Mouse (Mus musculus) forebrain, postnatal 0 days (tissue): ENCODE measurements around the gene Gm43738. TPM values are rescaled to one million over a fixed set of nuclear protein-coding genes. Genes with fewer than 3 reads are reported as not detected.

Experiments used
- ATAC-seq: fragments of 200-750 bp; cut with Nextera tagmentation; 2 replicates; pipeline ENCODE4 v1.8.0; 2017; ENCODE audit warnings: mild to moderate bottlenecking, moderate library complexity
- DNase-seq: peaks from one replicate; pipeline ENCODE4 v3.0.0-alpha.2; 2015
- H3K27ac ChIP-seq: fragments of 300-500 bp; sonication (generic); 2 replicates; pipeline ENCODE4 v1.5.1; 2014; ENCODE audit warnings: low read depth, mild to moderate bottlenecking, antibody characterized with exemption, low read length, moderate library complexity, mixed read lengths
- H3K27me3 ChIP-seq: fragments of 300-500 bp; sonication (generic); 2 replicates; pipeline ENCODE4 v1.6.1; 2014; ENCODE audit warnings: mild to moderate bottlenecking, low read length, mixed read lengths; ENCODE audit not compliant: insufficient read depth
- H3K36me3 ChIP-seq: fragments of 300-500 bp; sonication (generic); 2 replicates; pipeline ENCODE4 v1.6.1; 2014; ENCODE audit warnings: mild to moderate bottlenecking, moderate library complexity; ENCODE audit not compliant: insufficient read depth
- H3K4me1 ChIP-seq: fragments of 300-500 bp; sonication (generic); 2 replicates; pipeline ENCODE4 v1.6.1; 2014; ENCODE audit warnings: antibody characterized with exemption; ENCODE audit not compliant: insufficient read depth
- H3K4me2 ChIP-seq: fragments of 300-500 bp; sonication (generic); 2 replicates; pipeline ENCODE4 v1.6.1; 2014; ENCODE audit warnings: low read depth, mild to moderate bottlenecking, moderate library complexity
- H3K4me3 ChIP-seq: fragments of 300-500 bp; sonication (generic); 2 replicates; pipeline ENCODE4 v1.5.1; 2014; ENCODE audit warnings: low read depth, low read length, mixed read lengths
- H3K9ac ChIP-seq: fragments of 300-500 bp; sonication (generic); 2 replicates; pipeline ENCODE4 v1.6.1; 2014; ENCODE audit warnings: mild to moderate bottlenecking
- H3K9me3 ChIP-seq: fragments of 300-500 bp; sonication (generic); 2 replicates; pipeline ENCODE4 v1.6.1; 2016; ENCODE audit warnings: low read length
- CTCF ChIP-seq: sonication (generic); IDR thresholded peaks from 2 replicates; pipeline ENCODE4 v1.5.1; 2016; ENCODE audit warnings: antibody characterized with exemption, control low read depth, low read depth
- WGBS: fragments of 180-500 bp; shearing (Covaris S2); extraction: QIAGEN DNeasy Blood & Tissue Kit; methylation state at CpG from one replicate; pipeline ENCODE4 v1.1.7; 2014; 5-methylcytosine and 5-hydroxymethylcytosine counted together
- polyA plus RNA-seq: library from polyadenylated mRNA; unstranded; fragments of >200 nt; fragmentation: Nextera tagmentation; extraction: Ambion mirVana; gene quantifications from 2 replicates; pipeline ENCODE4 v1.2.1, GENCODE M21; 2015
- total RNA-seq: library from RNA; depleted of rRNA; stranded (reverse); fragments of >200 nt; gene quantifications from 2 replicates; pipeline ENCODE4 v1.2.3, GENCODE M21; 2014

Gene Gm43738
- total and polyA plus RNA-seq, 2 experiments from 2014 or later: not detected

- WGBS: 65% methylated on average over 12 of the region's 12 CpGs
- Histone ChIP-seq H3K36me3 (peaks cover 16% of the 10 kb centered on the region), H3K4me3 (peak overlapping the region; percentile 61), H3K9me3 (no peaks in the 10 kb centered on the region), H3K27ac (0 out of 2 replicates have a peak overlapping the region, but pooled peaks have one; percentile 35), H3K9ac (no peak overlapping the region), H3K27me3 (no peaks in the 10 kb centered on the region), H3K4me1 (peaks cover 15% of the 10 kb centered on the region; the same call in 1 of the 2 replicates), H3K4me2 (peak overlapping the region; percentile 78)
- ATAC-seq: no peak
- TF ChIP-seq CTCF: no peak
- no peak for DNase-seq
Measured at GRCm38 (mm10) chr3:89102495-89103290, 1.8 kb upstream of the Gm43738 start.

GRCm38 (mm10) chr3:89101812-89102494 is 1.1 kb upstream of the Gm43738 start, which contains the start of gene Fdps:
Gene Fdps, minus strand, starts transcription at chr3:89101959.
- Histone ChIP-seq H3K27ac (peak within 1 kb of the TSS; percentile 55), H3K4me3 (peak within 1 kb of the TSS; percentile 61), H3K4me2 (peak within 1 kb of the TSS; percentile 78), H3K9me3 (no peaks in the 10 kb centered on the region), H3K4me1 (peaks cover 15% of the 10 kb centered on the region; the same call in 1 of the 2 replicates), H3K36me3 (peaks cover 23% of the 10 kb centered on the region), H3K27me3 (no peaks in the 10 kb centered on the region), H3K9ac (peak within 1 kb of the TSS; percentile 50)
- DNase-seq: peak; percentile 98
- peak; percentile 100 for ATAC-seq
- WGBS: under 1% methylated on average over 26 of the region's 26 CpGs
- peak; percentile 56 for TF ChIP-seq CTCF

- peaks cover 15% of the 10 kb centered on the region; the same call in 1 of the 2 replicates for H3K4me1 ChIP-seq
Measured at GRCm38 (mm10) chr3:89101459-89101811, 536 bp upstream of the Gm43738 start.

GRCm38 (mm10) chr3:89094021-89094420 is 6.9 kb downstream of the Gm43738 start:
- Histone ChIP-seq H3K27ac (no peak overlapping the region), H3K4me1 (0 out of 2 replicates have a peak, but pooled peaks cover 10% of the 10 kb centered on the region), H3K4me3 (no peak overlapping the region), H3K4me2 (no peak overlapping the region), H3K27me3 (no peaks in the 10 kb centered on the region), H3K9me3 (no peaks in the 10 kb centered on the region), H3K36me3 (peaks cover 49% of the 10 kb centered on the region), H3K9ac (no peak overlapping the region)
- ATAC-seq: no peak
- 85% methylated on average over 10 of the region's 10 CpGs for WGBS
- DNase-seq: no peak
- no peak for TF ChIP-seq CTCF

More at GRCm38 (mm10) chr3:89101459-89101811, 536 bp upstream of the Gm43738 start:
- no peak for DNase-seq
- peak overlapping the region; percentile 78 for H3K4me2 ChIP-seq
- under 1% methylated on average over 19 of the region's 19 CpGs for WGBS
- peak; percentile 12 for ATAC-seq
- H3K36me3 ChIP-seq: peaks cover 28% of the 10 kb centered on the region
- peak overlapping the region; percentile 50 for H3K9ac ChIP-seq
- H3K27me3 ChIP-seq: no peaks in the 10 kb centered on the region
- no peaks in the 10 kb centered on the region for H3K9me3 ChIP-seq
- H3K27ac ChIP-seq: peak overlapping the region; percentile 55
- peak overlapping the region; percentile 61 for H3K4me3 ChIP-seq
- no peak for TF ChIP-seq CTCF

GRCm38 (mm10) chr3:89093175-89093574 is 7.7 kb downstream of the Gm43738 start, which contains the start of gene Rusc1:
Gene Rusc1, minus strand, starts transcription at chr3:89093311.
- H3K36me3 ChIP-seq: peaks cover 52% of the 10 kb centered on the region
- under 1% methylated on average over 18 of the region's 18 CpGs for WGBS
- ATAC-seq (peak; percentile 91), DNase-seq (peak; percentile 95)
- H3K9me3 ChIP-seq: no peaks in the 10 kb centered on the region
- TF ChIP-seq CTCF: peak; percentile 4; the same call in 1 of the 2 replicates
- H3K4me1 ChIP-seq: 0 out of 2 replicates have a peak, but pooled peaks cover 10% of the 10 kb centered on the region
- H3K27me3 ChIP-seq: no peaks in the 10 kb centered on the region
- peak within 1 kb of the TSS; percentile 95 for H3K4me2 ChIP-seq
- H3K4me3 ChIP-seq: peak within 1 kb of the TSS; percentile 72
- H3K9ac ChIP-seq: peak within 1 kb of the TSS; percentile 68
- peak within 1 kb of the TSS; percentile 80 for H3K27ac ChIP-seq

GRCm38 (mm10) chr3:89092509-89093090 is 8.3 kb downstream of the Gm43738 start:
- peak overlapping the region; percentile 80 for H3K27ac ChIP-seq
- H3K36me3 ChIP-seq: peaks cover 53% of the 10 kb centered on the region
- peak overlapping the region; percentile 95 for H3K4me2 ChIP-seq
- no peaks in the 10 kb centered on the region for H3K27me3 ChIP-seq
- H3K4me3 ChIP-seq: peak overlapping the region; percentile 72
- no peak for TF ChIP-seq CTCF
- 0 out of 2 replicates have a peak, but pooled peaks cover 10% of the 10 kb centered on the region for H3K4me1 ChIP-seq
- peak; percentile 21 for DNase-seq
- ATAC-seq: peak; percentile 36
- no peaks in the 10 kb centered on the region for H3K9me3 ChIP-seq
- peak overlapping the region; percentile 68 for H3K9ac ChIP-seq
- WGBS: 17% methylated on average over 11 of the region's 11 CpGs
